Mouse (Mus musculus): ENCODE measurements around the gene Rnf126.

- TF ChIP-seq CTCF (IDR thresholded peaks at IDR 0.05; ENCODE audit: low read depth, low read length) (no peak), POLR2A (IDR thresholded peaks at IDR 0.05; ENCODE audit: borderline replicate concordance, low read depth, low read length) (no peak)
Observed at GRCm38 (mm10) chr10:79743161-79743560, 23.6 kb downstream of the Rnf126 start.
